Mouse (Mus musculus): ENCODE data around the gene Ptger1.

Gene Ptger1

DNA sequence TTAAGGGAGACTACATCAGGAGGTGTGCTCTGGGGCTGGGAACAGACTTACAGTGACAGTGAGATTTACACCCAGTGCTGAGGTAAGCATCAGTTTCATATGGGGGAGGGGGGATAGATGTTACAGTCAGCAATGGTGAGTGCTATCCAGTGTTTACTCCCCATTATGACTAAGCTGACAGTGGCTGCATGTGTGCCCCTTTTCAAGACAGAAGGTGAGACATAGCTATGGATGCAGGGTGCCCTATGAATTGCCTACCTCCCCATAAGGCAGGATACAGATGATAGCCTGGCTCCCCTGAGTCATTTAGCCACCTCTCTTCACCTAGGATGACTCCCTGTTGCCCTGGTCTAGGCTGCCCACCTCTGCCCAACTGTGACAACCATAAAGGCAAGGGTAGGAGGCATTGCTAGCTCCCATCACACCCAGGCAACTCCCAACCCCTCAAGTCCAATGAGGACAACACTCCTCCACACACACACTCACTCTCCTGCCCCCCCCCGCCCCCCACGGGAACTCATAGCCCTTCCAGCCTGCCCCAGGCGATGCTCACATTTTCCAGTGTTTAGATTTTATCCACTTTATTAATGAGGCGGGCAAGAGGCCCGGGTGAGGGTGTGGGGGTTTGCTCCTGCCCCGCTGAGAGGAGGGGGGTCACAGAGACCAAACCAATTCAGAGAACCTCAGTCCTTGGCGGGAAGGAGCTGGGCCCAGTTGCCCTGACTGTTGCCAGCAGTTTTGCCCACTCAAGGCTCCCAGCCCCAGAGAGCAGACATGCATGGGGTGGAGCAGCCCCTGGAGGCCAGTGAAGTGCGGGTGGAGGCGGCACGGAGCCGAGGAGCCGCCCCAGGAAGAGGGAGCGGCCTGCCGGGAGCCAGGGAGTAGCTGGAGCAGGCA lies at the start of gene Ptger1:
Ptger1 (plus strand) TSS at position 710 of the 897 bp plus-strand sequence.
- in situ Hi-C loops (cut with MboI; ENCODE audit: low sequenced_read_pairs): no loop called here

DNA sequence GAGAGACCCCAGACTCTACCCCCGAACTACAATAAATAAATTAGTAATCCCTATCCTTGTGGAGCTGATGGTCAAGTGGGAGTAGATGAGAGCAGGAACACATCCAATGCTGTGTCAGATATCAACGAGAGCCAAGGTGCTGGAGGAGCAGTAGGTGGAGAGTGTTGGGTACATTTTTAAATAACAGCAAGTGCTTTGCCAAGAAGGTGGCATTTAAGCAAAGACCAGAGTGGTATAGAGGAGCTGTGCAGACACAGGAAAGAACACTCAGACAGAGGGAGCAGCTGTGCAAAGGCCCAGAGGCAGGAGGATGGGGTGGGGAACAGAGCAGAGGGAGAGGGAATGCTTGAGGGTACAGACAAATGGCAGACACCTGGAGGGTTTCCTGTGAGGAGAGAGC lies 49.4 kb upstream of the Ptger1 start:
- in situ Hi-C loops (cut with MboI; ENCODE audit: low sequenced_read_pairs): no loop called here

DNA sequence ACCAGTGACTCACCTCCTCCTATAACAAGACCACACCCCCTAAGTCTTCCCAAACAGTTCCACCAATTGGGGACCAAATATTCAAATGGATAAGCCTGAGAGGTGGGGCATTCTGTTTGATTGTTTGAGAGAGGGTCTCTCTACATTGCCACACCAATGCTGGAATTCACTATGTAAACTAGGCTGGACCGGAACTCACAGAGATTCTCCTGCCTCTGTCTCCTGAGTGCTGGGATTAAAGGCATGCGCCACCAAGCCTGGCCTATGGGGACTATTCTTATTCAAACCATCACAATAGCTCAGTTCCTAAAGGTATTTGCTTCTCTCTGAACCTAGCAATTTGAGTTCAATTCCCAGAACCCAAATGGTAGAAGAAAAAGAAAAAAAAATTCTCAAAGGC lies 47.9 kb upstream of the Ptger1 start:
- in situ Hi-C loops (cut with MboI; ENCODE audit: low sequenced_read_pairs): no loop called here

DNA sequence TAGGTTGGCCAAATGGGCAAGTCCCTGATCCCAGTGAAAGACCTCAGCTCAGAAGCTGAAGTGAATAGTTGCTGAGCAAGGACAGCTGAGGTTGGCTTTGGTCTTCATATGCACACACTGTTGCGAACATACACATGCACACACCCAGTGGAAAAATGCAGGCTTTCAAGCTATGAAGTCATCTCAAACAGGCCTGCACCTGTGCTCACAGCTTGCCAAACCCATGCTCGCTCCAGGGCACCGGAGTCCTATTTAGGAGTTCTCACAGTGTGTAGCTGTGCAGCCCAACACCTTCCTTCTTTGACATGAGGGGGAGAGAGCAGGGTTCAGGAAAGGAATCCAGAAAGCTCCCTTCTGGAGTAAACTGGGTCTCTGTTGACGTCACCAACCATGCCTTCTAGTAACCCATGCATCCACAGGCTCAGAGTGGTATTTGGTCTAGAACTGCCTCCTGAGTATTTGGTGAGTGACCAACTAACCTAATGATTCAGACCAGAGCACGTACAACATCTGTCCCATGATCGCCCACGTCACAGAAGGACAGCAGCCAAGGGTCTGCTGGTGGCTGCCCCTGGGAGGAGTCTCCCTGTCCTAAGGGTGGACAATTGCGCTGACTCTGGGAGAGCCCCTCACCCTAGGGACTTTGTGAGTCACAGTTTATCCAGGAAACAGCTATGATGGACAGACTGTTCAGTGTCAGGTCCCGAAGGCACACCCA lies 46.8 kb upstream of the Ptger1 start:
- in situ Hi-C loops (cut with MboI; ENCODE audit: low sequenced_read_pairs): no loop called here

DNA sequence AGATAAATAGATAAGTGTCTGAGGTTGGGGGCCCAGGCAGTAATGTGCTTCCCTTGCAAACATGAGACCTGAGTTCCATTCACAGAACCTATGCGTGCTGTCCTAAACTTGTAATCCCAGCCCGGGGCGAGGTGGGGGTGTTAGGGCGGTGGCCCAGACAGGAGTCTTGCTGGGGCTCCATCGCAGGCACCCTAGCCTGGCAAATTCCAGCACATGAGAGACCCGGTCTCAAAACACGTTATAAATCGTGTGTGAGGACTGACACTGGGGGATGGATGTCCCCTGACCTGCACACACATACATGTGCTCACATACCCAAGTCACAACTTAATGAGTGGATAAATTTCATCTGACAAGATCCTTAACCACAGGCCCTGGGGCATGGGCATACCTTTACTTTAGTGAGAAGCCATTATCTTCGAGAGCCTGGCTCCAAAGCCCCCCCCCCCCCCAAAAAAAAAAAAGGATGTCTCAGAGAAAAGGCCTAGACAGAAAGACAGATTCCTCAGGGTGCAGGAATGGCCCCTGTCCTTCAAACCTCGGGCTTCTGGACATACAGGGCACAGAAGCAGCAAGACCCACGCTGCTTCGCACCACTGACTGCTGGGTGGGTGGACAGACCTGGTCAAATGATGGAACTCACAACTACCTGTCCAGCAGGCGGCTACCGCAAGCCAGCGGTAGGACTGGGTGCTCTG lies 44.6 kb upstream of the Ptger1 start:
- in situ Hi-C loops (cut with MboI; ENCODE audit: low sequenced_read_pairs): no loop called here

DNA sequence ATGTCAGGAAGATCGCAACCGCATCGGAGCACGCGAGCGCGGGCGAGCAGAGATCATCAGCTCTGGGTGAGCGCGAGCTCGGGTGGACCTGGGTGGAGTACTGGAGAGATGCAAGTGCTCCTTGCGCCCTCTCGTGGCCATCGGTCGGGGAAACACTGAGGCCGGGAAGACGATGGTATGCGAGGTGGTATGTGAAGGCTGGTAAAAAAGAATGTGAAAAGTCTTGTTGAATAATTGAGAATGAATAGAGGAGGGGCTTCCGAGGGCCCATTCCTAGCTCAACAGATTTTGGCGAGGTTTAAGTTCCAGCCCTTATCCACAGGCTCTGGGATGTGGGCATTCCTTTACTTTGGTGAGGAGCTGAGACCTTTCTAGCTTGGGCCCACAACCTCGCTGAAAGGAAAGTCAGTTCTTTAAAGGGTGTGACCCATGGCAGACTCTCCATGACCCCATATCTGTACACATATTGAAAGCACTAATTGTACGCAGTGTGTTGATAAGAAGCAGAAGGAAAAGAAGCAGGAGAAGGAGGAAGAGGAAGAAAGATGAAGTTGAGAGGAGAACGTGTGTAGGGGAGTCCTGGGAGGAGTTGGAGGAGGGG lies 44.0 kb upstream of the Ptger1 start:
- in situ Hi-C loops (cut with MboI; ENCODE audit: low sequenced_read_pairs): no loop called here

DNA sequence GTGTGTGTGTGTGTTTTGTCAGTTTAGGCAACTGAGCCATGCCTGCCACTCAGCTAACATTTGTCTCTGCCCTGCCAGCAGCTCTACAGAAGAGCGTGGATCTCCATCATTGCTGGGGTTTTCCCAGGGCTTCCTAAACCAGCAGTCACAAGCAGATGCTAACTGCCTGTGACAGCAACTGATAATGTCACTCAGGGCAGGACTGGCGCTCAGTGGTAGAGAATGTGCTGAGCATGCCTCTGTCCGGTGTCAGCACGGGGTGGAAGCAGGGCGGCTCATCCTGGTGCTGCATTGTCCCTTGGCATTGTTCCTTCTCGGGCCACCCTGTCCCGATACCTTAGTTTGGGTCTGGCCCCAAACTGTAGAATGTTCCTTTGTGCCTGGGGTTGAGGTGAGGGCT lies 42.9 kb upstream of the Ptger1 start:
- in situ Hi-C loops (cut with MboI; ENCODE audit: low sequenced_read_pairs): no loop called here

DNA sequence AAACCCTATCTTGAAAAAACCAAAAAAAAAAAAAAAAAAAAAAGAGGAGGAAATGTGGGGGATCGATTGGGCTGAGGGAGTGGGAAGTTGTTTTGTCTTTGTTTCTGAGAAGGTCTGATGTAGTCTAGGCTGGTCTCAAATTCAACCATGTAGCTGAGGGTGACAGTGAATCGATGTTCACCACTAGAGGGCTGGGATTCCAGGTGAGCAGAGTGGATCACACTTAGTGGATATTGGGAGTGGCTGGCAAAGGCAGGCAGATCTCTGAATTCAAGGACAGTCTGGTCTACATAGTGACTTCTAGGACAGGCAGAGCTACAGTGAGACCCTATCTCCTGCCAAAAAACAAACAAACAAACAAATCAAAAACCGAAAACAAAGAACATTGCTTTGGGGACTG lies 41.7 kb upstream of the Ptger1 start:
- in situ Hi-C loops (cut with MboI; ENCODE audit: low sequenced_read_pairs): no loop called here

DNA sequence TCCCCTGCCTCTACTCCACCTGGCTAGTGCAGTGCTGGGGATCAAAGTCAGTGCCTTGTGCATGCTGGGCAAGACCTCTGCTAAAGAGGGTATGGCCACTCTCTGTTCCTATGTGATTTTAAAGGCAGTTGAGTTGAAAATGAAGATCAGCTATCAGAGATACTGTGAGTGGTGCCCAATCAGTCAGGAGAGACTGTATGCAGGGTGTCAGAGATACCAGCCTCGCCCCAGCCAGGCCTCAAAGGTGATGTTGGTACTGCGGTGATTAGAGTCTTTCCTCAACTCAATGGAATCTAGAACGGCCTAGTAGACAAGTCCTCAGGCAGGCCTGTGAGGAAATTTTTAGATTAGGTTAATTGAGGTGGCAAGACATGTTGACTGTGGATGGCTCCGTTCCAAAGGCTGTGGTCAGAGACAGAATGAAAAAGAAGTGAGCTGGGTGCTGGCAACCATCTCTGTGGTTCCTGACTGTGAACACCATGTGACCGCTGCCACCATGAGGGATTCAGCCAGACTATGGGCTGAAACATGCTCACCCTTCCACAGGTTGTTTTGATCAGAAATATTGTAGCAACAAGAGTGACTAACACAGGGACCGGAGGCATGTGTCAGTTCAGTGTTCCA lies 40.7 kb upstream of the Ptger1 start:
- in situ Hi-C loops (cut with MboI; ENCODE audit: low sequenced_read_pairs): no loop called here

DNA sequence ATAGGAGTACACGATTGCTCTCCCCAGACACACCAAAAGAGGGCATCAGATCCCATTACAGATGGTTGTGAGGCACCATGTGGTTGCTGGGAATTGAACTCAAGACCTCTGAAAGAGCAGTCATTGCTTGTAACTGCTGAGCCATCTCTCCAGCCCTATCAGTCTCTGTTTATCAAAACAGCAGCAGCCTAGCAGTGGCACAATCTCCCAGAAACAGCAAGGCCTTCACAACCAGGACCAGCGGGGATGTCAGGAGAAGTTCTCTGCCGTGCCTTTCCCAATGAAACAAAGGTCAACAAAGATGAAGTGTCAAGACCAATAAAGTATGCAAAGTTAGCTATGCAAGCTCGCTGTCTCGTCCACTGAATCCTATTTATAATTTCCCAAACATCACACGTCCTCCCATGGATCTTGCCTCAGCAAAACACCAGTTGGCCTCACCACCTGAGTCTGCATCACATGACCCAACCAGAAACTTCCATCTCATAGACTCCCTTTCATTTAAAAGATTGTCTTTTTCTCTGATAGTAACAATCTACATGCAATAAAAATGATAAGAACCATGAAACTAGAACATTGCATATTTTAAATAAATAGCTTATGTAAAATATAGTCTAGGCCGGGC lies 34.3 kb upstream of the Ptger1 start:
- in situ Hi-C loops (cut with MboI; ENCODE audit: low sequenced_read_pairs): no loop called here

DNA sequence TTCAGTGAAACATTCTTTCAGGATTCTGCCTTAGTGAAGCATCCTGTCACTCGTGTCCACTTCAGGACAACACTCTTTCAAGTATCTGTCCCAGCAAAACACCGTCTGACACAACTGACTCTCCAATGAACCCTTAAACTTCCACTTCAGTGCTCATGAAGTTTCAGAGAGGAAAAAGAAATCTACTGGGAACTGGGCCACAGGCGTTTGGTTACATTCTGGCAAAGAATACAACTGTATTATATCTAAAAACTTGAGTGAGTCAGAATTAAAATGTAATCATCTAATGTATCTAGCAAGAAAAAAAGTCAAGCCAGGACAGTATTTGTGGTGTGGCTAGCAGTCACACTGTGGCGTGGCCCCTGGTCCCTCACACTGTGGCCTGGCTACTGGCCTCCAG lies 27.6 kb upstream of the Ptger1 start:
- in situ Hi-C loops (cut with MboI; ENCODE audit: low sequenced_read_pairs): no loop called here

DNA sequence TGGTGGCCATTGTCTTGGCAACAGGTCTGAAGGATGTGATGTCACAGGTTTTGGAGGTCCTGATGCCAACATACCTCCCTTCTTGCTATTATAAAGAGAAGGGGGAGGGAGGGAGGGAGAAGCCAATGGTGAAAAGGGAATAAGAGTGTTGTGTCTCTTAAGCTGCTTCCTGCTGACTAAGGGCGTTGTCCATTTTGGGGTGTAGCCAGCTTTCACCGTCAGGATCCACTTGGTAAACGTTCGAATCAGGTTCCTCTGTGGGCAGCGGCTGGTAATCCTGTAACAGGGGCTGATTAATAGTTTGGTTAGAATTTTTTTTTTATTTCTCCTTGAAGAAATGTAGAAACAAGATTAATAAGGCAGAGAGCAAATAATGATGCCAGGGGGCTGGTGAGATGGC lies 26.8 kb upstream of the Ptger1 start:
- in situ Hi-C loops (cut with MboI; ENCODE audit: low sequenced_read_pairs): no loop called here

DNA sequence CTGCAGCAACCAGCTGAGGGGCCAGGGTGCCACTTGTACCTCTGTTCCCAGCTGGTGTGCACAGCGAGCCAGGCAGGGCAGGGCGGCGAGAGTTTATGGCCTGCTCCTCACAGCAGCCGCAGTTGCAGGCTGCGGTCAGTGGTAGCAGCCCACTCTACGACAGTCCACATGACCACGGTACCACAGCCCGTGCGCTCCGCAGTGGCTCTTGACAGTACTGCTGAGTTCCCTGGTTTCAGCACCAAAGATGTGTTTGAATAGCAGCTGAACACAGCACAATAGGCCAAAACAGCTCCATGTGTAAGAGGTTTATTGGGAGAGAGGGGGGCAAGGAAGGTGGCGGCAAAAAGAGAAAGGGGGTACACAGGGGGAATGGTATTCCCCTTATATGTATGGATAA lies 19.0 kb upstream of the Ptger1 start:
- in situ Hi-C loops (cut with MboI; ENCODE audit: low sequenced_read_pairs): no loop called here

DNA sequence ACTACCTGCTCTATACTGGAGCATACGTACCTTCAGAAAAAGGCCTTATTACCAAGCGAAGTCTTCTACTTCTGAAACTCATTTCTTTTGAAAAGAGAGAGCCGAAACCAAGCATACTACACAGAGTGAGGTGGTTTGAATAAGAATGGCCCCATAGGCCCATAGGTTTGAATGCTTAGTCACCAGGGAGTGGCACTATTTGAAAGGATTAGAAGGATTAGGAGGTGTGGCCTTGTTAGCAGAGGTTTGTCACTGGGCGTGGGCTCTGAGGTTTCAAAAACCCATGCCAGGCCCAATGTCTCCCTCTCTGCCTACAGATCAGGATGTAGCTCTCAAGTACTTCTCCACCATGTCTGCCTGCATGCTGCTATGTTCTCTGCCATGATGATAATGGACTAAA lies 18.4 kb upstream of the Ptger1 start:
- in situ Hi-C loops (cut with MboI; ENCODE audit: low sequenced_read_pairs): no loop called here

DNA sequence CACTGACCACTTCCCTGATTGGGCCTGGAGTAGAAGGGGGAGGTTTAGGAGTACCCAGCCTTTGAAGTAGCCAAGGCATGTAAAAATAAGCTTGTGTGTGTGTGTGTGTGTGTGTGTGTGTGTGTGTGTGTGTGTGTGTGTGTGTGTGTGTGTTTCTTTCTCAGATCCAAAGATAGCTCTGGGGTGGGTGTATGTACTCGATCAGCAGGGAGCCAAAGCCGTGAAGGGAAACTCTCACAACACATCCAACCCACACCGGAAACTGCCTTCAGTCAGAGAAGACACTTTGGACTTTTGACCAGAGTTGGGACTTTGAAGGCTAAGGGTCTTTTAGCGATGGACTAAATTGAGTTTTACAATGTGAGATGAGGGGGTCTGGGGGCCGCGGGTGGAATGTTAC lies 16.8 kb upstream of the Ptger1 start:
- in situ Hi-C loops (cut with MboI; ENCODE audit: low sequenced_read_pairs): no loop called here

DNA sequence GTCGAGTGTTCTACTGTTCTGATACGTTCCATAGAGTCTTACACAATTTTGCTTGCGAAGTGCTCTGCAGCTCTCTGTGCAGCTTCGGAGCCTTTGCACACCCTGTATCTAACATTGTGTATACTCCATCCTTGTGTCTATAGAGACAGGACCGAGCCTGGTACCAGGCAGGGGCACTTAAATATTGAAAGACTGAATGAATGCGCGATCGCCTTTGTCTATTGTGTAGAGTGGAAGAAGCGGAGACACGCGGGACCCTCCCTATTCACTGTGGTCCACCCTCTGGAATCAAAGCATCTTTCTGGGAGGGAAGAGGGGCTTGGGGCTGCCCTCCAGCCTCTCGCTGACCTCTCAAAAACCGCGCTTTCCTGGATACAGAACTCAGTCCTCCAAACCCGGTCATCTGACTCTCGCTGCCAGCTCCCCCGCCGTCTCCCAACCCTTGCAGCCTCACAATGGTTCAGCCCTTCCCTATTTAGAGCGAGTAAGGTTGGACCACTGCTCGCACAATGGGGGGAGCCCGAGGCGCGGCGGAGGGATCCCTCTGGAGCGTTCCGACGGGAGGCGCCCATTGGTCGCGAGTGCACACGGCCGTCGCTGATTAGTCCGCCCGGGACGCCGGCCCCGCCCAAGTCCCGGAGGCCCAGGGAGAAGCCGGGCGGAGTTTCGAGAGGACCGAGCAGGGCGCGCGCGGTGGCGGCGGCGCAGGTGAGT lies 14.3 kb upstream of the Ptger1 start, which contains the start of gene Gipc1:
Gipc1 (plus strand) TSS at position 648 of the 714 bp plus-strand sequence.
- in situ Hi-C loops (cut with MboI; ENCODE audit: low sequenced_read_pairs): no loop called here

DNA sequence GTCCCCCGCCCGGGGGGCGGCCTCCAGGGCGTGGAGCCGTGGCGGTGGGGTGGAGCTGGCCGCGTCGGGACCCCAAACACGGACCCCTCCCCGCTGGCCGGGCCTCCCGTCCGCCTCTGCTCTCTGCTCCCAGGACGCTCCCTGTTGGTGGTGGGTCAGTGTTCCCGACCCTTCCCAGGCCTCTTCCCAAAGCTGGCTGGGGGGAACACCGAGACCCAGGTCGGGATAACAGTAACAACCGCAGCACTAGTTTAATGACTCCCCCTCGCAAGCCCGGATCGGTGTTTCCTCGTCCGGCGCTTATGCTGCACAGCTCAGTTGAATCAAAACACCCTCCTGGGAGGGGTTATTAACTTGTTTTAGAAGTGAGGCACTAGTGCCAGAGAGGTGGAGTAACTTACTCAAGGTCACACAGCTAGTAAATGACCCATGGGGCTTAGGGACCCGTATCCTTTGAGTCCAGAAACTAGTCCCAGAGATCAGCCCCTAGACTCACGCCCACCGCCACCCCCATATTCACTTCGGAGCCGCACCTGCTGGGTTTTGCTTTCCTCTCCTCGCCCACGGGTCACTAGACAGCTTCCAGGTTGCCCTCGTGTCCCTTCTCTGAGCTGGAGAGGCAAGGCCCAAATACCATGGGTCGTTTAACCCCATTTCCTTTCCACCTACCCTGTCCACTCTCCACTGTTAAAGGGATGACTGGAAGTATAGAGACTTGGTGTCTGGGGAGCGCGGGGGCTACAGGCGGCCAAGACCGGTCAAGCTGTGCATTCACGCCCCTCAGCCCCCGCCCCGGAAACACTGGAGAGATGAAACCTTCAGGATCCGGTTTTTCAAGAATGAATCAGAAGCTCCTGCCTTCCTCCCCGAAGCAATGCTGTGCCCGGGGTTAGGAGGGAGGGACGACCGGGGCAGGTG lies 13.5 kb upstream of the Ptger1 start:
- in situ Hi-C loops (cut with MboI; ENCODE audit: low sequenced_read_pairs): no loop called here

DNA sequence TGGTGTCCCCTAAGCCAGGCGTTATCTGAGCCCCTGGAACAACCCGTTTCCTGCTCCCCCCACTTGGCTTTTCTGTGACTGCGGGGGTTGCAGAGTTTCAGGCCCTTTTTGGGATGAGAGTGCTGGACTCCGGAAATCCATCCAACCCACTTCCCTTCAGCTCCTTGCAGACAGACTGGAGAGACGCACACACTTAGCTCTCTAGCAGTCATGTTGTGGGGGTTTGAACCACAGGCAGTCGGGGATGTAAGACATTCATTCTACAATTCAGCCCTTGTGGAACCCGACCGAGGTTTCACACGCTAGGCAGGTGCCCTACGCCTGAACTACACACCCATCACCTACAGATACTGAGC lies 12.8 kb upstream of the Ptger1 start:
- in situ Hi-C loops (cut with MboI; ENCODE audit: low sequenced_read_pairs): no loop called here

DNA sequence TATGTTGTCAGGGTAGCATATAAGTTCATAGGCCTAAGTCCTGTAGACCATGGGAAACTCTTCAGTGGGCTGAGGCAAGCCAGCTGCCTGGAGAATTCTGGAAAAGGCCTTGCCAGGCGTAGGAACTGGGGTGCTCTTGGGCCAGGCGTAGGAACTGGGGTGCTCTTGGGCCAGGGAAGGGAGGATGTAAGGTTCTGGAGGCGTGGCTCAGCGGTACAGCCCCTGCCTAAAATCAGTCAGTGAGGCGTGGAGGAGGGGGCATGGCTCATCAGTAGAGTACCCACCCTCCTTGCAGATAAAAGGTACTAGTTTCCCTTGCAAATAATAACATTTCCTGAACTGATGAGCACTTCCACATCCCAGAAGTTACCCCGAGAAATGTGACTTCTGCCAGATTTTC lies 11.8 kb upstream of the Ptger1 start:
- in situ Hi-C loops (cut with MboI; ENCODE audit: low sequenced_read_pairs): no loop called here

All from CH12F3 (cell line).